Mouse (Mus musculus): ENCODE results near the gene Slc16a12.
"Not testable (repeated sequence)": the region's sequence is repeated elsewhere in the genome, so short reads cannot be mapped to it uniquely, and the experiment has no call there.

Slc16a12 gene

GRCm38 (mm10) chr19:34746688-34747504 is at the start of gene Slc16a12:
Slc16a12 (minus strand) TSS chr19:34747289.
- DNase-seq, result peak; percentile 64

GRCm38 (mm10) chr19:34796396-34796795 is 49.3 kb upstream of the Slc16a12 start:
- no peak for DNase-seq

GRCm38 (mm10) chr19:34782491-34782890 is 35.4 kb upstream of the Slc16a12 start:
- DNase-seq, result no peak

- DNase-seq, result no peak
Observed at GRCm38 (mm10) chr19:34778993-34779392, 31.9 kb upstream of the Slc16a12 start.

GRCm38 (mm10) chr19:34778098-34778497 is 31.0 kb upstream of the Slc16a12 start:
- DNase-seq, result peak in 1 of 2 experiments; percentile 8

GRCm38 (mm10) chr19:34772775-34773174 is 25.7 kb upstream of the Slc16a12 start:
- DNase-seq, result peak; percentile 40 to 62

GRCm38 (mm10) chr19:34770764-34771163 is 23.7 kb upstream of the Slc16a12 start:
- no peak for DNase-seq

GRCm38 (mm10) chr19:34758754-34759153 is 11.7 kb upstream of the Slc16a12 start:
- DNase-seq, result no peak

- no peak for DNase-seq
Observed at GRCm38 (mm10) chr19:34756561-34757240, 9.6 kb upstream of the Slc16a12 start.

GRCm38 (mm10) chr19:34755680-34756079 is 8.6 kb upstream of the Slc16a12 start:
- DNase-seq, result no peak

GRCm38 (mm10) chr19:34753243-34753642 is 6.2 kb upstream of the Slc16a12 start:
- no peak for DNase-seq

- DNase-seq, result peak; percentile 47 to 54
Observed at GRCm38 (mm10) chr19:34752391-34753092, 5.5 kb upstream of the Slc16a12 start.

- peak; percentile 5 to 57 for DNase-seq
Observed at GRCm38 (mm10) chr19:34751150-34751549, 4.1 kb upstream of the Slc16a12 start.

GRCm38 (mm10) chr19:34748992-34749391 is 1.9 kb upstream of the Slc16a12 start:
- DNase-seq, result no peak

GRCm38 (mm10) chr19:34747969-34748368 is 880 bp upstream of the Slc16a12 start:
- not testable (repeated sequence) for DNase-seq

GRCm38 (mm10) chr19:34746201-34746600 is 888 bp downstream of the Slc16a12 start:
- no peak for DNase-seq

- DNase-seq, result no peak
Observed at GRCm38 (mm10) chr19:34745012-34745411, 2.1 kb downstream of the Slc16a12 start.

GRCm38 (mm10) chr19:34737916-34738315 is 9.2 kb downstream of the Slc16a12 start:
- no peak for DNase-seq

- no peak for DNase-seq
Observed at GRCm38 (mm10) chr19:34735900-34736299, 11.2 kb downstream of the Slc16a12 start.

- DNase-seq, result no peak
Observed at GRCm38 (mm10) chr19:34733020-34733419, 14.1 kb downstream of the Slc16a12 start.

GRCm38 (mm10) chr19:34731356-34731755 is 15.7 kb downstream of the Slc16a12 start:
- DNase-seq, result no peak

- DNase-seq, result no peak
Observed at GRCm38 (mm10) chr19:34730584-34730983, 16.5 kb downstream of the Slc16a12 start.

- DNase-seq, result no peak
Observed at GRCm38 (mm10) chr19:34729505-34729904, 17.6 kb downstream of the Slc16a12 start.

Data from lung, adult 18-20 months (tissue).